Mouse (Mus musculus) neural tube, embryonic 15.5 days (tissue): Measurements from ENCODE around the gene Mrpl18. TPM values are rescaled to one million over a fixed set of nuclear protein-coding genes. Genes with fewer than 3 reads are reported as not detected.
A peak's percentile ranks its signal among the peaks of the same experiment; 100 is the strongest.
"Not testable (repeated sequence)": the region's sequence is repeated elsewhere in the genome, so short reads cannot be mapped to it uniquely, and the experiment has no call there.

Experiments used
- ATAC-seq: fragments of 200-750 bp; cut with Nextera tagmentation; 2 replicates; pipeline ENCODE4 v1.8.0; 2017; ENCODE audit warnings: mild to moderate bottlenecking, moderate TSS enrichment, moderate library complexity; ENCODE audit not compliant: low FRiP score
- H3K27ac ChIP-seq: fragments of 300-500 bp; sonication (generic); replicated peaks from 2 replicates; pipeline ENCODE4 v1.5.1; 2015; ENCODE audit warnings: mild to moderate bottlenecking, inconsistent platforms
- H3K27me3 ChIP-seq: fragments of 300-500 bp; sonication (generic); replicated peaks from 2 replicates; pipeline ENCODE4 v1.6.1; 2015; ENCODE audit warnings: inconsistent platforms
- H3K36me3 ChIP-seq: fragments of 300-500 bp; sonication (generic); 2 replicates; pipeline ENCODE4 v1.6.1; 2015; ENCODE audit warnings: inconsistent platforms
- H3K4me1 ChIP-seq: fragments of 300-500 bp; sonication (generic); 2 replicates; pipeline ENCODE4 v1.6.1; 2015; ENCODE audit warnings: inconsistent platforms
- H3K4me2 ChIP-seq: fragments of 300-500 bp; sonication (generic); 2 replicates; pipeline ENCODE4 v1.6.1; 2015; ENCODE audit warnings: inconsistent platforms, mild to moderate bottlenecking, moderate library complexity
- H3K4me3 ChIP-seq: fragments of 300-500 bp; sonication (generic); replicated peaks from 2 replicates; pipeline ENCODE4 v1.5.1; 2015; ENCODE audit warnings: mild to moderate bottlenecking, inconsistent platforms
- H3K9ac ChIP-seq: fragments of 300-500 bp; sonication (generic); replicated peaks from 2 replicates; pipeline ENCODE4 v1.6.1; 2015; ENCODE audit warnings: mild to moderate bottlenecking, inconsistent platforms
- H3K9me3 ChIP-seq: fragments of 300-500 bp; sonication (generic); replicated peaks from 2 replicates; pipeline ENCODE4 v1.6.1; 2016; ENCODE audit warnings: inconsistent platforms
- WGBS: fragments of 180-500 bp; shearing (Covaris S2); methylation state at CpG from one replicate; pipeline ENCODE4 v1.1.7; 2015; ENCODE audit warnings: mixed read lengths; 5-methylcytosine and 5-hydroxymethylcytosine counted together
- polyA plus RNA-seq: library from polyadenylated mRNA; unstranded; fragments of >200 nt; fragmentation: Nextera tagmentation; extraction: Ambion mirVana; gene quantifications from 2 replicates; pipeline ENCODE4 v1.2.1, GENCODE M21; 2015

Mrpl18 gene
- polyA plus RNA-seq, 1 experiment from 2014 or later, result 136 TPM

GRCm38 (mm10) chr17:12938077-12938476, 21.9 kb upstream of the Mrpl18 start:
- no peaks in the 10 kb centered on the region for H3K27me3 ChIP-seq
- peaks cover 7% of the 10 kb centered on the region for H3K4me1 ChIP-seq
- H3K4me3 ChIP-seq, result no peak overlapping the region
- 50% methylated on average over 2 of the region's 2 CpGs for WGBS
- peaks cover 12% of the 10 kb centered on the region for H3K36me3 ChIP-seq
- no peak overlapping the region for H3K9ac ChIP-seq
- no peak overlapping the region for H3K4me2 ChIP-seq
- H3K27ac ChIP-seq, result no peak overlapping the region
- ATAC-seq, result no peak
- H3K9me3 ChIP-seq, result no peaks in the 10 kb centered on the region

GRCm38 (mm10) chr17:12937412-12937970, 21.3 kb upstream of the Mrpl18 start:
- Histone ChIP-seq H3K27ac (no peak overlapping the region), H3K4me2 (no peak overlapping the region), H3K9me3 (no peaks in the 10 kb centered on the region), H3K9ac (no peak overlapping the region), H3K27me3 (no peaks in the 10 kb centered on the region), H3K36me3 (peaks cover 6% of the 10 kb centered on the region), H3K4me1 (peaks cover 7% of the 10 kb centered on the region), H3K4me3 (no peak overlapping the region)
- 87% methylated on average over 2 of the region's 2 CpGs for WGBS
- no peak for ATAC-seq

GRCm38 (mm10) chr17:12935719-12936118, 19.6 kb upstream of the Mrpl18 start:
- Histone ChIP-seq H3K27ac (no peak overlapping the region), H3K9ac (no peak overlapping the region), H3K4me1 (peaks cover 7% of the 10 kb centered on the region), H3K36me3 (no peaks in the 10 kb centered on the region), H3K4me2 (no peak overlapping the region), H3K9me3 (no peaks in the 10 kb centered on the region), H3K27me3 (no peaks in the 10 kb centered on the region), H3K4me3 (no peak overlapping the region)
- 54% methylated on average over 4 of the region's 4 CpGs for WGBS
- no peak for ATAC-seq

GRCm38 (mm10) chr17:12931576-12931975, 15.4 kb upstream of the Mrpl18 start:
- not testable (repeated sequence) for H3K27ac ChIP-seq, H3K27me3 ChIP-seq, H3K36me3 ChIP-seq, H3K9me3 ChIP-seq, H3K4me2 ChIP-seq, H3K4me3 ChIP-seq, H3K4me1 ChIP-seq, H3K9ac ChIP-seq, ATAC-seq
- WGBS, result 92% methylated on average over 5 of the region's 5 CpGs

- H3K27me3 ChIP-seq, result no peaks in the 10 kb centered on the region
- H3K4me3 ChIP-seq, result no peak overlapping the region
- no peaks in the 10 kb centered on the region for H3K4me1 ChIP-seq
- ATAC-seq, result no peak
- WGBS, result 89% methylated on average over 8 of the region's 8 CpGs
- H3K4me2 ChIP-seq, result no peak overlapping the region
- H3K9ac ChIP-seq, result no peak overlapping the region
- no peaks in the 10 kb centered on the region for H3K9me3 ChIP-seq
- H3K36me3 ChIP-seq, result peaks cover 52% of the 10 kb centered on the region
- no peak overlapping the region for H3K27ac ChIP-seq
Measured at GRCm38 (mm10) chr17:12925703-12926180, 9.6 kb upstream of the Mrpl18 start.

GRCm38 (mm10) chr17:12925001-12925400, 8.9 kb upstream of the Mrpl18 start:
- H3K9me3 ChIP-seq, result no peaks in the 10 kb centered on the region
- peaks cover 60% of the 10 kb centered on the region for H3K36me3 ChIP-seq
- H3K27me3 ChIP-seq, result no peaks in the 10 kb centered on the region
- no peak overlapping the region for H3K4me3 ChIP-seq
- ATAC-seq, result no peak
- H3K4me2 ChIP-seq, result no peak overlapping the region
- no peaks in the 10 kb centered on the region for H3K4me1 ChIP-seq
- no peak overlapping the region for H3K27ac ChIP-seq
- WGBS, result 94% methylated on average over 3 of the region's 3 CpGs
- no peak overlapping the region for H3K9ac ChIP-seq

- Histone ChIP-seq H3K36me3 (peaks cover 66% of the 10 kb centered on the region), H3K4me1 (peaks cover 11% of the 10 kb centered on the region), H3K4me3 (no peak overlapping the region), H3K9ac (no peak overlapping the region), H3K27me3 (no peaks in the 10 kb centered on the region), H3K9me3 (no peaks in the 10 kb centered on the region), H3K4me2 (no peak overlapping the region), H3K27ac (no peak overlapping the region)
- WGBS, result 94% methylated on average over 1 of the region's 1 CpGs
- ATAC-seq, result no peak
Measured at GRCm38 (mm10) chr17:12921073-12921472, 4.9 kb upstream of the Mrpl18 start.

- Histone ChIP-seq H3K4me2 (peak overlapping the region; percentile 87), H3K9ac (peak overlapping the region; percentile 82), H3K4me1 (peaks cover 19% of the 10 kb centered on the region), H3K4me3 (peak overlapping the region; percentile 88), H3K27me3 (no peaks in the 10 kb centered on the region), H3K36me3 (peaks cover 48% of the 10 kb centered on the region), H3K27ac (peak overlapping the region; percentile 84), H3K9me3 (no peaks in the 10 kb centered on the region)
- ATAC-seq, result peak; percentile 58
- 1% methylated on average over 40 of the region's 40 CpGs for WGBS
Measured at GRCm38 (mm10) chr17:12916588-12917380, 639 bp upstream of the Mrpl18 start.

GRCm38 (mm10) chr17:12915488-12915880, 661 bp downstream of the Mrpl18 start, which contains the start of gene Tcp1:
Gene Tcp1 (plus strand): TSS chr17:12915701.
- ATAC-seq, result peak; percentile 18
- H3K27me3 ChIP-seq, result no peaks in the 10 kb centered on the region
- H3K36me3 ChIP-seq, result peaks cover 49% of the 10 kb centered on the region
- peak within 1 kb of the TSS; percentile 84 for H3K27ac ChIP-seq
- peaks cover 19% of the 10 kb centered on the region for H3K4me1 ChIP-seq
- peak within 1 kb of the TSS; percentile 88 for H3K4me3 ChIP-seq
- H3K9ac ChIP-seq, result peak within 1 kb of the TSS; percentile 82
- peak within 1 kb of the TSS; percentile 87 for H3K4me2 ChIP-seq
- no peaks in the 10 kb centered on the region for H3K9me3 ChIP-seq
- 2% methylated on average over 18 of the region's 18 CpGs for WGBS

GRCm38 (mm10) chr17:12910391-12910790, 5.8 kb downstream of the Mrpl18 start:
- Histone ChIP-seq H3K9ac (no peak overlapping the region), H3K4me2 (no peak overlapping the region), H3K4me1 (peaks cover 8% of the 10 kb centered on the region), H3K27ac (no peak overlapping the region), H3K36me3 (peaks cover 44% of the 10 kb centered on the region), H3K4me3 (no peak overlapping the region), H3K27me3 (no peaks in the 10 kb centered on the region), H3K9me3 (no peaks in the 10 kb centered on the region)
- no peak for ATAC-seq
- WGBS, result 94% methylated on average over 8 of the region's 8 CpGs

- Histone ChIP-seq H3K4me1 (no peaks in the 10 kb centered on the region), H3K9me3 (no peaks in the 10 kb centered on the region)
- WGBS, result 83% methylated on average over 35 of the region's 35 CpGs
Measured at GRCm38 (mm10) chr17:12909361-12910280, 6.5 kb downstream of the Mrpl18 start, which contains the start of gene Pnldc1. Gene Pnldc1 (minus strand): TSS chr17:12910230.

More at GRCm38 (mm10) chr17:12909361-12910280, 6.5 kb downstream of the Mrpl18 start, which contains the start of gene Pnldc1:
- Histone ChIP-seq H3K4me3 (no peak within 1 kb of the TSS), H3K27ac (no peak within 1 kb of the TSS), H3K36me3 (peaks cover 51% of the 10 kb centered on the region), H3K4me2 (no peak within 1 kb of the TSS), H3K9ac (no peak within 1 kb of the TSS), H3K27me3 (no peaks in the 10 kb centered on the region)
- ATAC-seq, result no peak
